Mouse (Mus musculus): ENCODE data around the gene Tmem136. TPM values are rescaled to one million over a fixed set of nuclear protein-coding genes. Genes with fewer than 3 reads are reported as not detected.

The Tmem136 gene
- polyA plus RNA-seq, 1 experiment from 2014 or later, result 11.2 TPM

GRCm38 (mm10) chr9:43071741-43072140, 44.6 kb downstream of the Tmem136 start:
- Histone ChIP-seq H3K4me2 (ENCODE audit: low read length) (peak overlapping the region; percentile 39; the same call in 1 of the 2 replicates), H3K36me3 (ENCODE audit: control insufficient read depth, insufficient read depth, low read length) (no peaks in the 10 kb centered on the region), H3K9me3 (replicated peaks; ENCODE audit: control insufficient read depth, low read length, poor library complexity, severe bottlenecking) (no peaks in the 10 kb centered on the region), H3K4me3 (ENCODE audit: low read depth, low read length) (peak overlapping the region; percentile 48), H3K27me3 (ENCODE audit: control insufficient read depth, insufficient read depth, low read depth, low read length) (no peaks in the 10 kb centered on the region), H3K4me1 (ENCODE audit: control insufficient read depth, insufficient read depth, low read length) (peaks cover 28% of the 10 kb centered on the region), H3K27ac (ENCODE audit: low read length) (peak overlapping the region; percentile 89), H3K9ac (ENCODE audit: low read depth, low read length) (peak overlapping the region; percentile 69; the same call in 1 of the 2 replicates)
- WGBS, result 20% methylated on average over 2 of the region's 2 CpGs
- no peak for ATAC-seq

- ATAC-seq, result peak; percentile 95
- WGBS, result 2% methylated on average over 4 of the region's 4 CpGs
- no peaks in the 10 kb centered on the region for H3K36me3 ChIP-seq (ENCODE audit: control insufficient read depth, insufficient read depth, low read length)
- no peaks in the 10 kb centered on the region for H3K9me3 ChIP-seq (replicated peaks; ENCODE audit: control insufficient read depth, low read length, poor library complexity, severe bottlenecking)
- peaks cover 33% of the 10 kb centered on the region for H3K4me1 ChIP-seq (ENCODE audit: control insufficient read depth, insufficient read depth, low read length)
- H3K9ac ChIP-seq (ENCODE audit: low read depth, low read length), result peak overlapping the region; percentile 69; the same call in 1 of the 2 replicates
- peak overlapping the region; percentile 39 for H3K4me2 ChIP-seq (ENCODE audit: low read length)
- H3K4me3 ChIP-seq (ENCODE audit: low read depth, low read length), result peak overlapping the region; percentile 48
- H3K27me3 ChIP-seq (ENCODE audit: control insufficient read depth, insufficient read depth, low read depth, low read length), result no peaks in the 10 kb centered on the region
- peak overlapping the region; percentile 89 for H3K27ac ChIP-seq (ENCODE audit: low read length)
Observed at GRCm38 (mm10) chr9:43071176-43071575, 45.2 kb downstream of the Tmem136 start.

GRCm38 (mm10) chr9:43070566-43070965, 45.8 kb downstream of the Tmem136 start:
- WGBS, result 9% methylated on average over 4 of the region's 4 CpGs
- H3K9ac ChIP-seq (ENCODE audit: low read depth, low read length), result peak overlapping the region; percentile 69
- no peaks in the 10 kb centered on the region for H3K27me3 ChIP-seq (ENCODE audit: control insufficient read depth, insufficient read depth, low read depth, low read length)
- peak; percentile 68; the same call in 1 of the 2 replicates for ATAC-seq
- peak overlapping the region; percentile 56 for H3K4me2 ChIP-seq (ENCODE audit: low read length)
- peaks cover 33% of the 10 kb centered on the region for H3K4me1 ChIP-seq (ENCODE audit: control insufficient read depth, insufficient read depth, low read length)
- H3K27ac ChIP-seq (ENCODE audit: low read length), result peak overlapping the region; percentile 89
- H3K9me3 ChIP-seq (replicated peaks; ENCODE audit: control insufficient read depth, low read length, poor library complexity, severe bottlenecking), result no peaks in the 10 kb centered on the region
- H3K4me3 ChIP-seq (ENCODE audit: low read depth, low read length), result peak overlapping the region; percentile 48
- no peaks in the 10 kb centered on the region for H3K36me3 ChIP-seq (ENCODE audit: control insufficient read depth, insufficient read depth, low read length)

GRCm38 (mm10) chr9:43070153-43070552, 46.2 kb downstream of the Tmem136 start:
- Histone ChIP-seq H3K9me3 (replicated peaks; ENCODE audit: control insufficient read depth, low read length, poor library complexity, severe bottlenecking) (no peaks in the 10 kb centered on the region), H3K27me3 (ENCODE audit: control insufficient read depth, insufficient read depth, low read depth, low read length) (no peaks in the 10 kb centered on the region), H3K27ac (ENCODE audit: low read length) (peak overlapping the region; percentile 89), H3K36me3 (ENCODE audit: control insufficient read depth, insufficient read depth, low read length) (no peaks in the 10 kb centered on the region), H3K4me1 (ENCODE audit: control insufficient read depth, insufficient read depth, low read length) (peaks cover 33% of the 10 kb centered on the region), H3K4me2 (ENCODE audit: low read length) (peak overlapping the region; percentile 56), H3K9ac (ENCODE audit: low read depth, low read length) (peak overlapping the region; percentile 69), H3K4me3 (ENCODE audit: low read depth, low read length) (peak overlapping the region; percentile 48)
- WGBS, result 18% methylated on average over 2 of the region's 2 CpGs
- peak; percentile 56; the same call in 1 of the 2 replicates for ATAC-seq

GRCm38 (mm10) chr9:43067896-43068295, 48.5 kb downstream of the Tmem136 start:
- H3K27me3 ChIP-seq (ENCODE audit: control insufficient read depth, insufficient read depth, low read depth, low read length), result no peaks in the 10 kb centered on the region
- no peaks in the 10 kb centered on the region for H3K9me3 ChIP-seq (replicated peaks; ENCODE audit: control insufficient read depth, low read length, poor library complexity, severe bottlenecking)
- no peaks in the 10 kb centered on the region for H3K36me3 ChIP-seq (ENCODE audit: control insufficient read depth, insufficient read depth, low read length)
- no peak overlapping the region for H3K9ac ChIP-seq (ENCODE audit: low read depth, low read length)
- WGBS, result 88% methylated on average over 3 of the region's 3 CpGs
- H3K4me2 ChIP-seq (ENCODE audit: low read length), result peak overlapping the region; percentile 64
- no peak for ATAC-seq
- H3K4me1 ChIP-seq (ENCODE audit: control insufficient read depth, insufficient read depth, low read length), result peaks cover 33% of the 10 kb centered on the region
- H3K27ac ChIP-seq (ENCODE audit: low read length), result no peak overlapping the region
- H3K4me3 ChIP-seq (ENCODE audit: low read depth, low read length), result peak overlapping the region; percentile 23; the same call in 1 of the 2 replicates

- no peak overlapping the region for H3K9ac ChIP-seq (ENCODE audit: low read depth, low read length)
- H3K4me2 ChIP-seq (ENCODE audit: low read length), result no peak overlapping the region
- 83% methylated on average over 4 of the region's 4 CpGs for WGBS
- no peak for ATAC-seq
- H3K9me3 ChIP-seq (replicated peaks; ENCODE audit: control insufficient read depth, low read length, poor library complexity, severe bottlenecking), result no peaks in the 10 kb centered on the region
- peaks cover 38% of the 10 kb centered on the region for H3K4me1 ChIP-seq (ENCODE audit: control insufficient read depth, insufficient read depth, low read length)
- H3K4me3 ChIP-seq (ENCODE audit: low read depth, low read length), result no peak overlapping the region
- H3K36me3 ChIP-seq (ENCODE audit: control insufficient read depth, insufficient read depth, low read length), result no peaks in the 10 kb centered on the region
- no peaks in the 10 kb centered on the region for H3K27me3 ChIP-seq (ENCODE audit: control insufficient read depth, insufficient read depth, low read depth, low read length)
- H3K27ac ChIP-seq (ENCODE audit: low read length), result no peak overlapping the region
Observed at GRCm38 (mm10) chr9:43065231-43065630, 51.1 kb downstream of the Tmem136 start.

GRCm38 (mm10) chr9:43061545-43061944, 54.8 kb downstream of the Tmem136 start:
- 76% methylated on average over 1 of the region's 1 CpGs for WGBS
- H3K4me1 ChIP-seq (ENCODE audit: control insufficient read depth, insufficient read depth, low read length), result peaks cover 13% of the 10 kb centered on the region
- H3K4me3 ChIP-seq (ENCODE audit: low read depth, low read length), result no peak overlapping the region
- 0 out of 2 replicates have a peak overlapping the region, but pooled peaks have one; percentile 10 for H3K27ac ChIP-seq (ENCODE audit: low read length)
- no peaks in the 10 kb centered on the region for H3K36me3 ChIP-seq (ENCODE audit: control insufficient read depth, insufficient read depth, low read length)
- ATAC-seq, result no peak
- H3K4me2 ChIP-seq (ENCODE audit: low read length), result no peak overlapping the region
- H3K9me3 ChIP-seq (replicated peaks; ENCODE audit: control insufficient read depth, low read length, poor library complexity, severe bottlenecking), result no peaks in the 10 kb centered on the region
- H3K9ac ChIP-seq (ENCODE audit: low read depth, low read length), result no peak overlapping the region
- H3K27me3 ChIP-seq (ENCODE audit: control insufficient read depth, insufficient read depth, low read depth, low read length), result no peaks in the 10 kb centered on the region

Other genes starting within 250 kb of the Tmem136 start
- 11.7 and 12.3 TPM in 2 replicates for gene Grik4, start 172.1 kb downstream of the Tmem136 start, polyA plus RNA-seq (2015; fragmentation: Nextera tagmentation; extraction: Ambion mirVana)
- 22.1 and 23.6 TPM in 2 replicates for gene Arhgef12, start 9.3 kb downstream of the Tmem136 start, polyA plus RNA-seq (2015; fragmentation: Nextera tagmentation; extraction: Ambion mirVana)
- 0.07 TPM in 1 of 2 replicates, not detected in the other for gene Pou2f3, start 93.8 kb upstream of the Tmem136 start, polyA plus RNA-seq (2015; fragmentation: Nextera tagmentation; extraction: Ambion mirVana)
- gene Oaf, start 123.3 kb upstream of the Tmem136 start, polyA plus RNA-seq (2015; fragmentation: Nextera tagmentation; extraction: Ambion mirVana), result 3.2 and 5.8 TPM in 2 replicates
- gene Trim29, start 194.3 kb upstream of the Tmem136 start, polyA plus RNA-seq (2015; fragmentation: Nextera tagmentation; extraction: Ambion mirVana), result 0.09 TPM in 1 of 2 replicates, not detected in the other